Mouse (Mus musculus): ENCODE data around the gene Setd1b. TPM values are rescaled to one million over a fixed set of nuclear protein-coding genes. Genes with fewer than 3 reads are reported as not detected.

Setd1b gene
- polyA plus RNA-seq, 1 experiment from 2014 or later: 7.4 TPM

Other genes with a start within 250 kb of the Setd1b start
- gene Kdm2b, start 152.4 kb upstream of the Setd1b start, polyA plus RNA-seq (2016; fragmentation: Nextera tagmentation; extraction: Ambion mirVana): 77.9 and 83.9 TPM in 2 replicates
- 8.7 and 10.3 TPM in 2 replicates for gene Orai1, start 127.1 kb upstream of the Setd1b start, polyA plus RNA-seq (2016; fragmentation: Nextera tagmentation; extraction: Ambion mirVana)
- 0.21 and 0.67 TPM in 2 replicates for gene Morn3, start 95.2 kb upstream of the Setd1b start, polyA plus RNA-seq (2016; fragmentation: Nextera tagmentation; extraction: Ambion mirVana)
- gene Tmem120b, start 73.8 kb upstream of the Setd1b start, polyA plus RNA-seq (2016; fragmentation: Nextera tagmentation; extraction: Ambion mirVana): 10.3 and 10.4 TPM in 2 replicates
- gene Rhof, start 9.5 kb upstream of the Setd1b start, polyA plus RNA-seq (2016; fragmentation: Nextera tagmentation; extraction: Ambion mirVana): 1.4 and 1.9 TPM in 2 replicates
- gene Psmd9, start 27.2 kb downstream of the Setd1b start, polyA plus RNA-seq (2016; fragmentation: Nextera tagmentation; extraction: Ambion mirVana): 75.7 and 78.5 TPM in 2 replicates
- gene Hpd, start 40.5 kb downstream of the Setd1b start, polyA plus RNA-seq (2016; fragmentation: Nextera tagmentation; extraction: Ambion mirVana): not detected in 2 replicates
- 7.6 and 10.7 TPM in 2 replicates for gene Wdr66, start 109.9 kb downstream of the Setd1b start, polyA plus RNA-seq (2016; fragmentation: Nextera tagmentation; extraction: Ambion mirVana)
- gene Bcl7a, start 201.6 kb downstream of the Setd1b start, polyA plus RNA-seq (2016; fragmentation: Nextera tagmentation; extraction: Ambion mirVana): 35.3 and 44.6 TPM in 2 replicates